Mouse (Mus musculus): ENCODE measurements around the gene Mettl7a2.

- TF ChIP-seq ZC3H11A (IDR thresholded peaks at IDR 0.05; ENCODE audit: low read depth, low read length) (no peak), CTCF (IDR thresholded peaks at IDR 0.05 in 2 of 3, conservative IDR thresholded peaks at IDR 0.05 in 1 of 3; ENCODE audit: control insufficient read depth in 1 of 3, insufficient read depth in 1 of 3, low read depth in 2 of 3, low read length in 3 of 3, poor library complexity in 1 of 3, severe bottlenecking in 1 of 3) (no peak), POLR2A (IDR thresholded peaks at IDR 0.05; ENCODE audit: control insufficient read depth in 1 of 2, insufficient read depth in 1 of 2, low read depth in 1 of 2, low read length in 2 of 2, poor library complexity in 1 of 2) (no peak)
Observed at GRCm38 (mm10) chr15:100401811-100402210, 48.8 kb downstream of the Mettl7a2 start.
